Mouse (Mus musculus): ENCODE measurements around the gene Pole4.

The Pole4 gene

GRCm38 (mm10) chr6:82611049-82611448, 94.1 kb downstream of the Pole4 start:
- DNase-seq (ENCODE audit: low read depth), result no peak

- DNase-seq (ENCODE audit: low read depth), result no peak
Measured at GRCm38 (mm10) chr6:82609339-82609926, 95.7 kb downstream of the Pole4 start.

- DNase-seq (ENCODE audit: low read depth), result no peak
Measured at GRCm38 (mm10) chr6:82608756-82609155, 96.4 kb downstream of the Pole4 start.

GRCm38 (mm10) chr6:82604791-82605190, 100.4 kb downstream of the Pole4 start:
- DNase-seq (ENCODE audit: low read depth), result no peak

- no peak for DNase-seq (ENCODE audit: low read depth)
Measured at GRCm38 (mm10) chr6:82603665-82604064, 101.5 kb downstream of the Pole4 start.

- no peak for DNase-seq (ENCODE audit: low read depth)
Measured at GRCm38 (mm10) chr6:82603228-82603627, 101.9 kb downstream of the Pole4 start.

- DNase-seq (ENCODE audit: low read depth), result no peak
Measured at GRCm38 (mm10) chr6:82595461-82596090, 109.6 kb downstream of the Pole4 start.

- no peak for DNase-seq (ENCODE audit: low read depth)
Measured at GRCm38 (mm10) chr6:82589387-82589786, 115.8 kb downstream of the Pole4 start.

- no peak for DNase-seq (ENCODE audit: low read depth)
Measured at GRCm38 (mm10) chr6:82585396-82585795, 119.8 kb downstream of the Pole4 start.

GRCm38 (mm10) chr6:82575445-82575844, 129.7 kb downstream of the Pole4 start:
- DNase-seq (ENCODE audit: low read depth), result no peak
